Mouse (Mus musculus): ENCODE results near the gene Pus10. TPM values are rescaled to one million over a fixed set of nuclear protein-coding genes. Genes with fewer than 3 reads are reported as not detected.

Gene Pus10
- polyA plus RNA-seq, 1 experiment from 2014 or later: 20.7 TPM

DNA sequence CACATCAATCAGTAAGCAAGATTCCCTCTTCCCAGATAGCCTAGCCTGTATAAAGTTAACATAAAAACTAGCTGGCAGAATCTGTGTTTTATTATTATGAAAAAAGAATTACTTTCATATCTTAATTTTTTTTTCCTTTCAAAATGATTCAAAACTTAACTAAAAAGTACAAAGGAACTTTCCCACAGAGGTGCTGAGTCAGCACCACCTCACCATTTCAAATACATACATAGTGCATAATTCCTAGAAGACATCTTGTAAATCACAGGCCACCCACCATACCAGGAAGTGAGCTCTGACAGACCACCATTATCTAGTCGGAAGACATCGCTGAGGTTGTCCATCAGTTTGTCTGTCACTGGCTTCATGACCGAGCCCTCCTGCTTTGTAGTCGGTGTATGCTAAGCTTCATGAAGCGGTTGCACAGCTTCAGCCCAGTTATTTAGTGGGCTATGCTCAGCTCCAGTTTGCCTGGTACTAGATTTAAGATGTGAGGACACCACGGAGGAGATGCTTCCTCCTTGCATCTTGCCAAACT, 69.3 kb downstream of the Pus10 start:
- H3K4me1 ChIP-seq (ENCODE audit: control insufficient read depth, insufficient read depth, low read length): no peaks in the 10 kb centered on the region
- no peak overlapping the region for H3K27ac ChIP-seq (ENCODE audit: low read depth, low read length)
- H3K4me2 ChIP-seq: no peak overlapping the region
- no peaks in the 10 kb centered on the region for H3K36me3 ChIP-seq (ENCODE audit: control insufficient read depth, insufficient read depth, low read length)
- no peaks in the 10 kb centered on the region for H3K9me3 ChIP-seq (ENCODE audit: control insufficient read depth, low read length)
- H3K4me3 ChIP-seq (ENCODE audit: low read depth, low read length): no peak overlapping the region
- no peaks in the 10 kb centered on the region for H3K27me3 ChIP-seq (ENCODE audit: control insufficient read depth, insufficient read depth, low read length)
- ATAC-seq (ENCODE audit: low FRiP score) (no peak), DNase-seq (ENCODE audit: low spot score, missing footprints) (no peak)
- no peak overlapping the region for H3K9ac ChIP-seq (ENCODE audit: low read length)
- WGBS: 95% methylated on average over 6 of the region's 6 CpGs

DNA sequence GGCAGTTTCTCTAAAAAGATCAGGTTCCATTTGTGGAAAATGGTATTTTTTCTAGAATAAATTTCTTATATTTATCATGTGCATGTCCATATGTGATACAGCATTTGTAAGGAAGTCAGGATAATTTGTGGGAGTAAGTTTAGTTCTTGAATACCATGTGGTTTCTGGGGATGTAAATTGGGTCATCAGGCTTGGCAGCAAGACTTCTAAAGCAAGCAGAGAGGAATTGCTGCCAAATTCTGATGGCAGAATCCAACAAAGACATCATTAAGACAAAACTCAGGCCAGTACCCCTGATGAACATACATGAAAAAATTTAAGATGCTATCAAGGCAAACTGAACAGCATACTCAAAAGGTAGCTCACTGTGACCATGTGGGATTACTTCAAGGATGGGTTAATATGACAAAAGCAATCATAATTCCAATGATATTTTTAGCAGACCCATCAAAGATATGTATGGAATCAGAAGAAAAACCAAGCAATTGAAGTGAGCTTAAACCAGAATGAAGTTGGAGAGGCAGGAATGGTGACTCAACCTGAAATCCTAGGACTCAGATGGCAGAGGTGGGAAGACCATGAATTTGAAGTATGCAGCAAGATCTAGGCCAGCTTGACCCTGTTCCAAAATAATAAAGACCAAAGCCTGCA, 70.5 kb downstream of the Pus10 start:
- no peak overlapping the region for H3K27ac ChIP-seq (ENCODE audit: low read depth, low read length)
- H3K4me3 ChIP-seq (ENCODE audit: low read depth, low read length): no peak overlapping the region
- H3K36me3 ChIP-seq (ENCODE audit: control insufficient read depth, insufficient read depth, low read length): no peaks in the 10 kb centered on the region
- no peak overlapping the region for H3K9ac ChIP-seq (ENCODE audit: low read length)
- no peak overlapping the region for H3K4me2 ChIP-seq
- no peak for ATAC-seq (ENCODE audit: low FRiP score)
- no peaks in the 10 kb centered on the region for H3K27me3 ChIP-seq (ENCODE audit: control insufficient read depth, insufficient read depth, low read length)
- no peaks in the 10 kb centered on the region for H3K4me1 ChIP-seq (ENCODE audit: control insufficient read depth, insufficient read depth, low read length)
- H3K9me3 ChIP-seq (ENCODE audit: control insufficient read depth, low read length): no peaks in the 10 kb centered on the region
- no peak for DNase-seq (ENCODE audit: low spot score, missing footprints)

DNA sequence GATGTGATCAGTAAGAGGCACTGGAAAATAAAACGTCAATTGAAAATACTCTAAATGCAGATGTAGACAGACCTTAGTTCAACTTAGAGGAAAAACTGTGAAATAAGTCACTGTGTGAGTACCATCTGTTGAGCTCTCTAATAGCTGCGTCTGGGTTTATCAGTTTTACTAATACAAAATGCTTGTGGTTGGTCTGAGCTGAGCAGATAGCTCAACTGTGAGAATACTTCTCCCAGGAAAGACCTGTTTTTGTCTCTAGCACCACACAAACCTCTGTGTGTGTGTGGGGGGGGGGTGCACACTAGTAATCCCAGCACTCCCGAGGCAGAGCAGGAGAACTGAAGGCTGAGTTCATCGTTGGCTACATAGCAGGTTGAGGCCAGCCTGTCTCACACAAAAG, 75.4 kb downstream of the Pus10 start:
- Histone ChIP-seq H3K4me1 (ENCODE audit: control insufficient read depth, insufficient read depth, low read length) (no peaks in the 10 kb centered on the region), H3K27ac (ENCODE audit: low read depth, low read length) (no peak overlapping the region), H3K4me3 (ENCODE audit: low read depth, low read length) (no peak overlapping the region), H3K9ac (ENCODE audit: low read length) (no peak overlapping the region), H3K4me2 (no peak overlapping the region), H3K36me3 (ENCODE audit: control insufficient read depth, insufficient read depth, low read length) (no peaks in the 10 kb centered on the region), H3K27me3 (ENCODE audit: control insufficient read depth, insufficient read depth, low read length) (no peaks in the 10 kb centered on the region), H3K9me3 (ENCODE audit: control insufficient read depth, low read length) (no peaks in the 10 kb centered on the region)
- no peak for DNase-seq (ENCODE audit: low spot score, missing footprints)
- ATAC-seq (ENCODE audit: low FRiP score): no peak
- WGBS: 75% methylated on average over 4 of the region's 4 CpGs

DNA sequence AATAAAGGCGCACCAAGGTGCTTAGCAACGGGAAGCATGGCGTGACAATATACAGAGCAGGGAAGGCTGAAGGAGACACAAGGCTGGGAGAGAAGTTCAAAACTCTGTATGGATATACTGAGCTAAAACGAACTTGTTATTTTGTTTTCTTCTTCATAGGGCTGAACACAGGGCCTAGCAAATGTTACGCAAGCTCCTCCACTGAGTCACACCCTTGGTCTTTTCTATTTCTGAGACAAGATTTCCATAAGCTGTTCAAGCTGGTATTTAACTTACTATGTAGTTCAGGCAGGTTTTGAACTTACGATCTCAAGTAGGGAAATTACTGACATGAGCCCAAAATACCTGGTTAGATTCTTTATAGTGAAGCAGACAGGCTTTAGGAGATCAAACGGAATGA, 75.9 kb downstream of the Pus10 start:
- ATAC-seq (ENCODE audit: low FRiP score): no peak
- Histone ChIP-seq H3K27me3 (ENCODE audit: control insufficient read depth, insufficient read depth, low read length) (no peaks in the 10 kb centered on the region), H3K4me3 (ENCODE audit: low read depth, low read length) (no peak overlapping the region), H3K9ac (ENCODE audit: low read length) (no peak overlapping the region), H3K27ac (ENCODE audit: low read depth, low read length) (no peak overlapping the region), H3K4me2 (no peak overlapping the region), H3K9me3 (ENCODE audit: control insufficient read depth, low read length) (no peaks in the 10 kb centered on the region), H3K36me3 (ENCODE audit: control insufficient read depth, insufficient read depth, low read length) (no peaks in the 10 kb centered on the region), H3K4me1 (ENCODE audit: control insufficient read depth, insufficient read depth, low read length) (no peaks in the 10 kb centered on the region)
- 94% methylated on average over 7 of the region's 7 CpGs for WGBS
- DNase-seq (ENCODE audit: low spot score, missing footprints): no peak

DNA sequence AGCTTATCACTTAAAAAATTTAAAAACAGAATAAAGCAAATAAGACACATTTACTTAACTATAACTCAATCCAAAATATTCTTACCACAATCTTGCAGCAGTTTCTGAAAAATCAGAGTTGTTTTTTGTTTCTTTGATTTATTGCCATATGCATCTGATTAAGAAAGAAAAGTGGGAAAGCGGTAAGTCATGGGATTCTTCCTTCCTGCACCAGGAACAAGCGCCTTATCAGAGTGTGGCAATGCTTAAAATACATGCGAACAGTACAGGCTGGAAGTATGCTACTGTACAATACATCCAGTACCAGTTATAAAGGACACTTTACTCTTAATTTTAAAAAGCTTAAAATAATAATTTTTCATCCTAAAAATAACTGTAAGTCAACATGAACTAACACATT, 78.9 kb downstream of the Pus10 start:
- DNase-seq (ENCODE audit: low spot score, missing footprints) (peak; percentile 14), ATAC-seq (ENCODE audit: low FRiP score) (no peak)
- H3K9ac ChIP-seq (ENCODE audit: low read length): no peak overlapping the region
- no peaks in the 10 kb centered on the region for H3K4me1 ChIP-seq (ENCODE audit: control insufficient read depth, insufficient read depth, low read length)
- H3K36me3 ChIP-seq (ENCODE audit: control insufficient read depth, insufficient read depth, low read length): no peaks in the 10 kb centered on the region
- H3K4me3 ChIP-seq (ENCODE audit: low read depth, low read length): no peak overlapping the region
- WGBS: 94% methylated on average over 3 of the region's 3 CpGs
- H3K27me3 ChIP-seq (ENCODE audit: control insufficient read depth, insufficient read depth, low read length): no peaks in the 10 kb centered on the region
- no peak overlapping the region for H3K27ac ChIP-seq (ENCODE audit: low read depth, low read length)
- H3K4me2 ChIP-seq: no peak overlapping the region
- H3K9me3 ChIP-seq (ENCODE audit: control insufficient read depth, low read length): no peaks in the 10 kb centered on the region

DNA sequence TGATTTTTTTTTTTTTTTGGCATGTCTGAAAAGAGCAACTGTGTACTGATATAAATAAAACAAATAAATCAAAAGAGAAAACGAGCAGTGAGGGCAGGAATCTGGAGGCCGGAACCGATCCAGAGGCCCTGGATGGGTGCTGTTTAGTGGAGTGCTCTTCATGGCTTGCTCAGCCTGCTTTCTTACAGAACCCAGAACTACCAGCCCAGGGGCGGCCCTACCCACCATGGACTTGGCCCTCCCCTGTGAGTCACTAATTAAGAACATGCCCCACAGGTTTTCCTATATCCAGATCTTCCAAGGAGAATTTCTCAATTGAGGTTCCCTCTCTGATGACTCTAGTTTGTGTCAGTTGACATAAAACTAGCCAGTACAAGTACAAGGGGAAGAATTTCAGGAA, 80.6 kb downstream of the Pus10 start:
- 84% methylated on average over 4 of the region's 4 CpGs for WGBS
- ATAC-seq (ENCODE audit: low FRiP score) (no peak), DNase-seq (ENCODE audit: low spot score, missing footprints) (peak; percentile 6)
- no peak overlapping the region for H3K27ac ChIP-seq (ENCODE audit: low read depth, low read length)
- H3K9me3 ChIP-seq (ENCODE audit: control insufficient read depth, low read length): no peaks in the 10 kb centered on the region
- H3K4me1 ChIP-seq (ENCODE audit: control insufficient read depth, insufficient read depth, low read length): no peaks in the 10 kb centered on the region
- no peak overlapping the region for H3K9ac ChIP-seq (ENCODE audit: low read length)
- no peak overlapping the region for H3K4me3 ChIP-seq (ENCODE audit: low read depth, low read length)
- no peaks in the 10 kb centered on the region for H3K27me3 ChIP-seq (ENCODE audit: control insufficient read depth, insufficient read depth, low read length)
- no peaks in the 10 kb centered on the region for H3K36me3 ChIP-seq (ENCODE audit: control insufficient read depth, insufficient read depth, low read length)
- H3K4me2 ChIP-seq: no peak overlapping the region

DNA sequence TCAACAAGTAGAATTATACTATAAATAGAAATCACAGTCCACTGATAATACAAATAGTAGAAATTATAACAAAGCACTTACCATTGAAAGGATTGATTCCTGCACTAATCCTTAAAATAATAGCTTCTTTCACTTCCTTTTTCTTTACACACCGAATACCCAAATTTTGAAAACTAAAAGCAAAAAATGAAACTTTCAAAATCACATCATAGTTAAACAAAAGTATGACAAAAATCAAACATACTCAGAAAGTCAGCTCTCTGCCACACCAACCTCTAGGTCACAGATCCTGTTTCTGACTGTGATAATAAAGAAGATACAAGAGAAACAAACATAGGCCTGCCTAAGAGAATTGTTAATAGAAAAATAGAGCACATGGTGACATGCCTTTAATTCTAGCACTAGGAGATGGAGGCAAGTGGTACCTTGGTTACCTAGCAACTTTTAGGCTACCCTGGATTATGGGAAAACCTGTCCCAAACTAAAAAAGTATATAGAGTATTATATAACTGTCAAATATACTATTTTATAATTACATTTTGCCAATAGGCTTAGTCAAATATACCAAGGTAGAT, 87.7 kb downstream of the Pus10 start:
- Histone ChIP-seq H3K9ac (ENCODE audit: low read length) (no peak overlapping the region), H3K4me1 (ENCODE audit: control insufficient read depth, insufficient read depth, low read length) (no peaks in the 10 kb centered on the region), H3K4me2 (no peak overlapping the region), H3K27ac (ENCODE audit: low read depth, low read length) (no peak overlapping the region), H3K9me3 (ENCODE audit: control insufficient read depth, low read length) (no peaks in the 10 kb centered on the region), H3K27me3 (ENCODE audit: control insufficient read depth, insufficient read depth, low read length) (no peaks in the 10 kb centered on the region), H3K4me3 (ENCODE audit: low read depth, low read length) (no peak overlapping the region), H3K36me3 (ENCODE audit: control insufficient read depth, insufficient read depth, low read length) (no peaks in the 10 kb centered on the region)
- DNase-seq (ENCODE audit: low spot score, missing footprints) (peak; percentile 26), ATAC-seq (ENCODE audit: low FRiP score) (no peak)
- WGBS: 90% methylated on average over 1 of the region's 1 CpGs

DNA sequence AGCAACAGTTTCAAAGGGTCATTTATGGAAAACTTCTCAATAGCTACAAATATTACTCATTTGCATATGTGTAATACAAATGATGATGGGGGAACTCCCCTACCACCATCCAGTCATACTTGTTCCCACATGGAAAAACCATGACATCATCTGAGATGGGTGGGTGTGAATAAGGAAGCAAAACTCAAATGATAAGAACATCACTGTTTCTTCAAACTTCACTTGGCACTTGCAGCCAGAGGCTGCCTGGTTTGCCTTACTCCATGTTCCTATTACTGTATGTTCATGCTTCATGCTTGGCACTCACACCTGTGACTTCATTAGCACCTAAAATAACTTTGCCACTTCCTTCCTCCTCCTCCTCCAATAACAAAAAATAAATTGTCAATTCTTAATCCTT, 88.9 kb downstream of the Pus10 start:
- H3K4me2 ChIP-seq: no peak overlapping the region
- H3K9ac ChIP-seq (ENCODE audit: low read length): no peak overlapping the region
- ATAC-seq (ENCODE audit: low FRiP score): no peak

DNA sequence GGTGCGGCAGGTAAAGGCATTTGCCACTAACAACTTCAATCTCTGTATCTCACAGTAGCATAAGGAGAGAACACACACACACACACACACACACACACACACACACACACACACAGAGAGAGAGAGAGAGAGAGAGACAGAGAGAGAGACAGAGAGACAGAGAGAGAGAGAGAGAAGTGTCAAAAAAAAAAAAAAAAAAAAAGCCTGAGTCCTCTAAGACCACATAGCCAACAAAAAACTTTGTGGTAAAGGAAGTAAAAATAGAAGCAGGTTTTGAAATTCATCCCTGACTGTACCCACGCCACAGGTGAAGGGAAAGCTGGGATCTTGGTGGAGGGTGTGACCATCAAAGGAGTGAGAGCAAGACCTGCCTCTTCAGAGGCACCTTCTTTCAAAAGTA, 92.7 kb downstream of the Pus10 start:
- Histone ChIP-seq H3K27me3 (ENCODE audit: control insufficient read depth, insufficient read depth, low read length) (no peaks in the 10 kb centered on the region), H3K9ac (ENCODE audit: low read length) (no peak overlapping the region), H3K27ac (ENCODE audit: low read depth, low read length) (no peak overlapping the region), H3K9me3 (ENCODE audit: control insufficient read depth, low read length) (no peaks in the 10 kb centered on the region), H3K4me3 (ENCODE audit: low read depth, low read length) (no peak overlapping the region), H3K4me1 (ENCODE audit: control insufficient read depth, insufficient read depth, low read length) (no peaks in the 10 kb centered on the region), H3K4me2 (no peak overlapping the region), H3K36me3 (ENCODE audit: control insufficient read depth, insufficient read depth, low read length) (no peaks in the 10 kb centered on the region)
- no peak for DNase-seq (ENCODE audit: low spot score, missing footprints)
- no peak for ATAC-seq (ENCODE audit: low FRiP score)
- 78% methylated on average over 2 of the region's 2 CpGs for WGBS

More for the DNA sequence above, 88.9 kb downstream of the Pus10 start:
- Histone ChIP-seq H3K4me1 (ENCODE audit: control insufficient read depth, insufficient read depth, low read length) (no peaks in the 10 kb centered on the region), H3K4me3 (ENCODE audit: low read depth, low read length) (no peak overlapping the region), H3K36me3 (ENCODE audit: control insufficient read depth, insufficient read depth, low read length) (no peaks in the 10 kb centered on the region), H3K27me3 (ENCODE audit: control insufficient read depth, insufficient read depth, low read length) (no peaks in the 10 kb centered on the region), H3K9me3 (ENCODE audit: control insufficient read depth, low read length) (no peaks in the 10 kb centered on the region), H3K27ac (ENCODE audit: low read depth, low read length) (no peak overlapping the region)
- no peak for DNase-seq (ENCODE audit: low spot score, missing footprints)
